Mouse (Mus musculus): ENCODE results near the gene Foxm1. TPM values are rescaled to one million over a fixed set of nuclear protein-coding genes. Genes with fewer than 3 reads are reported as not detected.
"Not testable (repeated sequence)": the region's sequence is repeated elsewhere in the genome, so short reads cannot be mapped to it uniquely, and the experiment has no call there.

Foxm1 gene
- polyA plus RNA-seq, 1 experiment from 2014 or later = 67.5 TPM

DNA sequence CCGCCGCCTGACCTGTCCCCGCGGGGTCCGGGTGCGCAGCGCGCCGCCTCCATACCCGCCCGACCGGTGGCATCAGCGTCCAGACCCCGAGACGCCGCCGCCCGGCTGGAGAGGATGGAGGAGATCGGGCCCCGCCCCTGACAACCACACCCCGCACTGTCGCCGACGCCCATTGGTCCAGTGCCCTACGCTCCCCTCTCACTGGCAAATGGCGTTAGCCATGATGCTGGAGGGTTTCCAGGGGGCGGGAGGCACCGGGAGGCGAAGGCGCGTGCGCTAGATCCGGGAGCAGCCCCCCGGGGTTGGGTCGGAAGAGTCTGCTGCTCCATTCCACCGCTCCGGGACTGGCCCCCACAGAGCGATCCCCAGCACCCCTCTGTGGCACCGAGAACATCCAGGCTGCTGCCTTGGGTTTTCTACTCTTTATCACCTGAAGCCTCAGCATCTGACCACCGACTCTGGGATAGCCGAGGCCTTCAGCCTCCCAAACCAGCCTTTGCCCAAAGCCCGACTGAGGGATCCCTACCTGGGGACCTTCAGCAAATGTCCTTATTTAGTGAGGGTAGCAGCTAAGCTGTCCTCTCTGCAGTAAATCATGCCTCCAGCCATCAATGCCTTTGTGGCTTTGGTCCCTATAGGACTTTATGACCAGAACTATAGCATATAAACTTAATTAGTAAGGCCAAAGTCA lies 6.9 kb upstream of the Foxm1 start, which contains the start of gene Tulp3:
Gene Tulp3, minus strand, starts transcription at position 126 of the 691 bp plus-strand sequence.
- Histone ChIP-seq H3K4me3 (peak within 1 kb of the TSS; percentile 80), H3K4me1 (peaks cover 27% of the 10 kb centered on the region), H3K27me3 (ENCODE audit: low read depth, poor library complexity, severe bottlenecking) (no peaks in the 10 kb centered on the region), H3K36me3 (peaks cover 50% of the 10 kb centered on the region), H3K9me3 (replicated peaks) (no peaks in the 10 kb centered on the region), H3K27ac (peak within 1 kb of the TSS; percentile 87)
- DNase-seq (ENCODE audit: low spot score) = peak; percentile 100
- WGBS = under 1% methylated on average over 40 of the region's 42 CpGs

DNA sequence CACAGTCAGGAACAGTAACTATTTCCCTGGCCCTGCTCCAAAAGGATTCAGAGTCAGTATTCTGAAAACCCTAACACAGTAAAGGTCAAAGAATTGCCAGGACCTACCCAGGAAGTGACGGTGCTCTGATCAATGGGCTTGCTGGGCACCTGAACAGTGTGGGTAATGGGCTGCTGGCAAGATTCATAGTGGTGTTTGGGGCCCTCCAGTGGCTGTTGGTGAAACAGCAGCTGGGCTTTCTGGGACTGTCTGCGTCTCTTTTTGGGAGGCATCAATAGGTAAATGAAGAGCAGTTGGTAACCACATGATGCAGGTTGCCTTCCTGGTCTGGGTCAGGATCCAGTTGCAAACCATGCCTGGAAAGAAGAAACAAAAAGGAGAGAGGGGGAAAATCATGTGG lies 3.8 kb upstream of the Foxm1 start:
- no peaks in the 10 kb centered on the region for H3K27me3 ChIP-seq (ENCODE audit: low read depth, poor library complexity, severe bottlenecking)
- WGBS = 38% methylated on average over 2 of the region's 2 CpGs
- no peak overlapping the region for H3K4me3 ChIP-seq
- no peaks in the 10 kb centered on the region for H3K9me3 ChIP-seq (replicated peaks)
- DNase-seq (ENCODE audit: low spot score) = peak; percentile 69
- no peak overlapping the region for H3K27ac ChIP-seq
- H3K4me1 ChIP-seq = peaks cover 40% of the 10 kb centered on the region
- H3K36me3 ChIP-seq = peaks cover 38% of the 10 kb centered on the region

DNA sequence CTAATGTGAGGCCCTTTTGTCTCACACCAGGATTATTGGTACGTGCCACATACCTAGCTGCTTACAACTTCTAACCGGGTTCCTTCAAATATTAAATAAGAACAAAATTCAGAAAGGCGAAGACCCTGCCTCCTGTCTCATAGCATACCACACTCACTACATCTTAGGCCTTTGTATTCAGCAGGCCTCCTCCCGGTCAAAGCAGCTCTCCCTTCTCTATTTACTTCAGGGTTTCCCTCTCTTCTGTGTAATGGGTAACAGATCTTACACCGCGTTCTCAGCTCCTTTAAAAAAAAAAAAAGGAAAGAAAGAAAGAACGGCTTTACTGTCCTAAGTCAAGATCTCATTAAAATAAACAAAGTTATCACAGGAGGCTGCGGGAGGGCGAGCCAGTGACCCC lies 866 bp upstream of the Foxm1 start:
- DNase-seq (ENCODE audit: low spot score) = no peak
- H3K9me3 ChIP-seq (replicated peaks) = no peaks in the 10 kb centered on the region
- no peaks in the 10 kb centered on the region for H3K27me3 ChIP-seq (ENCODE audit: low read depth, poor library complexity, severe bottlenecking)
- peak overlapping the region; percentile 97 for H3K27ac ChIP-seq
- WGBS = 23% methylated on average over 9 of the region's 9 CpGs
- peaks cover 35% of the 10 kb centered on the region for H3K4me1 ChIP-seq
- peaks cover 60% of the 10 kb centered on the region for H3K36me3 ChIP-seq
- peak overlapping the region; percentile 98 for H3K4me3 ChIP-seq

DNA sequence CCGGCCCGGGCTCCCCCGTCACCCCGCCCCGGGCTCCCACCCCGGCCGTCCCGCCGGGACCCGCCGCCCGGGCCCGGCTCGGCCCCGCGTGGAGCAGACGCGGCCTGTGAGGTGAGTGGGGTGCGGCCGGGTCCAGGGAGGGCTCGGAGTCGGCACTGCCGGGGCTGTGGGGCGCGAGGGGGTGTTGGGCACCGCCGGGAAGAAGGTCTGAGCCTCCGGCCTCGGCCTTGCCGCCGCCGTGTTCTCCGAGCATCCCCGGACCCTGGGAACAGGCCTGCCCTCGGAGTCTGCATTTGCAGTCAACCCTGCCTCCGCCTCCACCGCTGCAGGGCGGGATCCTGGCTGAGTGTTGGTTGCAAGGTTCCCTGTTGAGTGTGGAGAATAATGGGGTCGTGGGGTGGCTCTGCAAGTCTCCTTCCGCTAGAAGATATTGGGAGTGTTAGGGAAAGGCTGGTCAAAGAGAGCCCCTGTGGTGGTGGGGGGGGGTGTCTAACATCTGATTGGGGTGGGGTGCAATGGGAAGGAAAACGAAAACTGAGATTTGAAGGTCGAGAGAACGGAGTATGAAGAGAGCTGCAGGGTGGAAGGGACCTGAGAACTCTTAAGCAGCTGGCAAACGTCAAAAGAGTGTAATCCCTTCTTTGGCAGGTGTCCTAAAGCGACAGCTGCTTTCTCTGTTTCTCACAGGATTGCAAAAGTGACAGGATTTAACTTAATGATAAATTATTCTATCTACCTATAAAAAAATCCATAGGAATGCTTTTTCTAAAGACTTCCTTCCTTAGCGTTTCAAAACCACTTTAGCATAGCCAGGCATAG lies 449 bp downstream of the Foxm1 start:
- Histone ChIP-seq H3K4me3 (peak overlapping the region; percentile 98), H3K36me3 (peaks cover 60% of the 10 kb centered on the region), H3K27ac (peak overlapping the region; percentile 97), H3K9me3 (replicated peaks) (no peaks in the 10 kb centered on the region), H3K27me3 (ENCODE audit: low read depth, poor library complexity, severe bottlenecking) (no peaks in the 10 kb centered on the region), H3K4me1 (peaks cover 35% of the 10 kb centered on the region)
- no peak for DNase-seq (ENCODE audit: low spot score)
- under 1% methylated on average over 41 of the region's 46 CpGs for WGBS

DNA sequence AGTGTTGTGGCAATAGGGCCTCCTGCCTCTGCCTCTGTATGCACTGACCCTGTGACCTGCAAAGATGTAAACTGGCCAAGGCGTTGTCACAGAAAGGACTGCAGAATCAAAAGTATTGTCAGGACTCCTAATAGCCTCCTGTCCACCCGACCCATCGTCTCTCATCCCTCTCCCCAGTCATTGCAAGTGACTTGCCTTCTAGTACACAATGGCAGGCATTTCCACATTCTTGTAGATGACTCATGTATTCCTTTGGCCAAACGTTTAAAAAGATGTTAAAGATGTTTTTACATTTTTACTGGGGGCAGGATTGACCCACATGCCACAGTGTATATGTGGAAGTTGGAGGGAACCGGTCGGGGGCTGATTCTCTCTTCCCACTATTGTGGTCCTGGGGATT lies 2.0 kb downstream of the Foxm1 start:
- Histone ChIP-seq H3K36me3 (peaks cover 65% of the 10 kb centered on the region), H3K4me3 (0 out of 2 replicates have a peak overlapping the region, but pooled peaks have one; percentile 8), H3K9me3 (replicated peaks) (no peaks in the 10 kb centered on the region), H3K27ac (no peak overlapping the region), H3K27me3 (ENCODE audit: low read depth, poor library complexity, severe bottlenecking) (no peaks in the 10 kb centered on the region), H3K4me1 (peaks cover 33% of the 10 kb centered on the region)
- WGBS = 87% methylated on average over 6 of the region's 6 CpGs
- no peak for DNase-seq (ENCODE audit: low spot score)

DNA sequence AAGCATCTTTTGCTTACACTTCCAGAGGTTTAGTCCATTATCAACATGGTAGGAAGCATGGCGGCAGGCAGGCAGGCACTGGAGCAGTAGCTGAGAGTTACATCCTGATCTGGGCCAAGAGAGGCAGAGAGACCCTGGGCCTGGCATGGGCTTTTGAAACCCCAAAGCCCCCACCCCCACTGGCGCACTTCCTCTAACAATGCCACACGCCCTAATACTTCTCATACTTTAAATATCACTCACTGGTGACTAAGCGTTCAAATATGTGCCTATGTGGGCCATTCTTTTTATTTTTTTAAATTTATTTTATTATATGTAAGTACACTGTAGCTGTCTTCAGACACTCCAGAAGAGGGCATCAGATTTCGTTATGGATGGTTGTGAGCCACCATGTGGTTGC lies 3.7 kb downstream of the Foxm1 start:
- peaks cover 73% of the 10 kb centered on the region for H3K36me3 ChIP-seq
- no peak overlapping the region for H3K4me3 ChIP-seq
- H3K4me1 ChIP-seq = peaks cover 21% of the 10 kb centered on the region
- no peak for DNase-seq (ENCODE audit: low spot score)
- H3K27me3 ChIP-seq (ENCODE audit: low read depth, poor library complexity, severe bottlenecking) = no peaks in the 10 kb centered on the region
- H3K9me3 ChIP-seq (replicated peaks) = no peaks in the 10 kb centered on the region
- H3K27ac ChIP-seq = no peak overlapping the region
- WGBS = 96% methylated on average over 5 of the region's 5 CpGs

DNA sequence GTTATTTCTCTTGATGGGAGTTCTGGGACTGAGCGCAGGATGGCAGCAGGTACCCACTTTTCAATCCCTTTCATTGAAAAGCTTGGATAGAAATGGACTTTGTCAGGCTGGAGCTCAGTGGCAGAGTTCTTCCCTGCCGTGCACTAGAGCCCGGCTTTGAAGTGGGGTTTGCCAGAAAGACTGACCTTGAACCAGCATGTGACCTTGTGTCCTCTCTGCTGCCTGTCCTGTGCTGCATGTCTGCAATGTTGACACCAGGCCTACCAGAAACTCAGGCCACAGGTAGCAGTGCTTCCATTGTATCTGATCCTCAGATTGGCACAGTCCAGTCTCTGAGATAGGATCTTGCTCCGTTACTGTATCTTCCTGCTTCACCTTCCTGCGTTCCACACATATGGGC lies 7.3 kb downstream of the Foxm1 start:
- Histone ChIP-seq H3K9me3 (replicated peaks) (no peaks in the 10 kb centered on the region), H3K27me3 (ENCODE audit: low read depth, poor library complexity, severe bottlenecking) (no peaks in the 10 kb centered on the region), H3K4me1 (0 out of 2 replicates have a peak, but pooled peaks cover under 1% of the 10 kb centered on the region), H3K4me3 (no peak overlapping the region), H3K27ac (no peak overlapping the region), H3K36me3 (peaks cover 100% of the 10 kb centered on the region)
- no peak for DNase-seq (ENCODE audit: low spot score)
- WGBS = 91% methylated on average over 5 of the region's 5 CpGs

DNA sequence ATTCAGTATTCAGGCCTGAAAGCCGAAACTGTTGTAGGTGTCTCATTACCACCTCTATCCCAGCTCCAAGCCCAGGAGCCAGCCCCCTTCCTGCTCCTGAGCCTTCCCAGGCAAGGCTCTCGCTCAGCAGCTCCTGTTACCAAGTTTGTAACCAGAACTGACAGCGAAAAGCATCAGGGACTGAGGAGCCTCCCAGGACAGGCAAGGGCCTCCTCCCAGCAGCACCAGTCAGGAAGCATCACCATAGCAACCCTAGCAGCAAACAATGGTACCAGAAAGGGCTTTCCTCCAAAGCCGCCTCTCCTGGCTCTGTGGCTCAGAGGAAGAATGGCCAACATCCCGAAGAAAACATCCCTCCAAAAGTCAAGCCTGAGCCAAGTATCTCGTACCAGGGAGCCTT lies 12.4 kb downstream of the Foxm1 start, which contains the start of the genes Tex52 and Gm44596:
Gene Tex52, plus strand, starts transcription at position 265 of the 400 bp plus-strand sequence.
Gene Gm44596, plus strand, starts transcription at position 312 of the 400 bp plus-strand sequence.
- no peak for DNase-seq (ENCODE audit: low spot score)
- WGBS = 72% methylated on average over 6 of the region's 6 CpGs
- H3K27ac ChIP-seq = no peak within 1 kb of the TSS

DNA sequence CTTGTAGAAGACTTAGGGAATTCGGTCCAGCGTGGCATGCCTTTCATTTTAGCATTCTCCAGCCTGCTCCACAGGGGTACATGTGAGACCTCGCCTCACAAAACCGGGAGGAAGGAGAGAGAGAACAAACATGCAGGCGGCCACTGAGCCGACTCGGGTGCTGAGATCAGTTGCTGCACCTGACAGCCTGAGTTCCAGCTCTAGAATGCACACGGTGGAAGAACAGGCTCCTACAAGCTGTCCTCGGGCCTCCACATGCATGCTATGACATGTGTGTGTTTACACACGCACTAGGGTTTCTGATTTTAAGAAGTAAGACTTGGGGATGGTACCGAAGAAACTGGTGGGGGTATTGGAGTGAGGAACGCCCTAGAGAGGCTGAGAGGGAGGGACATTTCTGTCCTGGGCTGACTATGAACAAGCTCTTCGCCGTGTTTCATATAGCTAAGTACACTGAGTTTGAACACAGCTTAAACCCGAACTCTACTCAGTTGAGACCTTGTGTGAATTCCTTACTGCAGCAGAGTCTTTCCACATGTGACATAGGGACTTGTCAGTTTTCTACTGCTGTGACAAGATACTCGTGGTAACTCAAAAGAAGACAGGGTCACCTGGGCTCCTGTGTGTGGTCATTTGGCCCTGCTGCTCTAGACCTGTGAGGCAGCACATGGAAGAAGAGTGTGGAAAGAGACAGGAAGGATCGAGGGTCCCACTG lies 13.8 kb downstream of the Foxm1 start:
- Histone ChIP-seq H3K27me3 (ENCODE audit: low read depth, poor library complexity, severe bottlenecking) (no peaks in the 10 kb centered on the region), H3K36me3 (peaks cover 60% of the 10 kb centered on the region), H3K4me3 (no peak overlapping the region), H3K9me3 (replicated peaks) (no peaks in the 10 kb centered on the region), H3K27ac (no peak overlapping the region), H3K4me1 (no peaks in the 10 kb centered on the region)
- no peak for DNase-seq (ENCODE audit: low spot score)
- 91% methylated on average over 17 of the region's 17 CpGs for WGBS

More for the DNA sequence above, 12.4 kb downstream of the Foxm1 start, which contains the start of the genes Tex52 and Gm44596:
- H3K4me3 ChIP-seq = no peak within 1 kb of the TSS
- no peaks in the 10 kb centered on the region for H3K4me1 ChIP-seq
- H3K36me3 ChIP-seq = peaks cover 73% of the 10 kb centered on the region
- no peaks in the 10 kb centered on the region for H3K27me3 ChIP-seq (ENCODE audit: low read depth, poor library complexity, severe bottlenecking)
- no peaks in the 10 kb centered on the region for H3K9me3 ChIP-seq (replicated peaks)

DNA sequence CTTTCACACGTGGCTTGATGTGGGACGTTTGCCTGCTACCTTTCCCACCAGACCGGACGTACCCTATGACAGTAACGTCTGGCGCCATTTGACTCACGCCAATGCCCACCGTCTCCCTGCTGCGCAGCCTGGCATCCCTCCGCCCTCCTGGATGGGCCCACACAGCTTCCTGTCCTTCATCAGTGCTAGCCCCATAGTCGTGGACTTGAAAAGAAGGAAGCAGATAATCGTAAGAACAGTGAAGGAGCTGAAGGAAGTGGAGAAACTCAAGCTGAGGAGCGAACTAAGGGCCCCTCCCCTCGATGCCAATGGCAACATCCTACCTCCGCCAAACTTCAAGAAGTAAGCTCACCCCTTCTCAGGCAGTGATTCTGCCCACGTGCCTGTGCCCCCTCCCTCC lies 16.9 kb downstream of the Foxm1 start:
- H3K4me3 ChIP-seq = no peak overlapping the region
- H3K27me3 ChIP-seq (ENCODE audit: low read depth, poor library complexity, severe bottlenecking) = no peaks in the 10 kb centered on the region
- no peak overlapping the region for H3K27ac ChIP-seq
- H3K4me1 ChIP-seq = no peaks in the 10 kb centered on the region
- DNase-seq (ENCODE audit: low spot score) = no peak
- 87% methylated on average over 16 of the region's 16 CpGs for WGBS
- no peaks in the 10 kb centered on the region for H3K9me3 ChIP-seq (replicated peaks)
- peaks cover 29% of the 10 kb centered on the region for H3K36me3 ChIP-seq

DNA sequence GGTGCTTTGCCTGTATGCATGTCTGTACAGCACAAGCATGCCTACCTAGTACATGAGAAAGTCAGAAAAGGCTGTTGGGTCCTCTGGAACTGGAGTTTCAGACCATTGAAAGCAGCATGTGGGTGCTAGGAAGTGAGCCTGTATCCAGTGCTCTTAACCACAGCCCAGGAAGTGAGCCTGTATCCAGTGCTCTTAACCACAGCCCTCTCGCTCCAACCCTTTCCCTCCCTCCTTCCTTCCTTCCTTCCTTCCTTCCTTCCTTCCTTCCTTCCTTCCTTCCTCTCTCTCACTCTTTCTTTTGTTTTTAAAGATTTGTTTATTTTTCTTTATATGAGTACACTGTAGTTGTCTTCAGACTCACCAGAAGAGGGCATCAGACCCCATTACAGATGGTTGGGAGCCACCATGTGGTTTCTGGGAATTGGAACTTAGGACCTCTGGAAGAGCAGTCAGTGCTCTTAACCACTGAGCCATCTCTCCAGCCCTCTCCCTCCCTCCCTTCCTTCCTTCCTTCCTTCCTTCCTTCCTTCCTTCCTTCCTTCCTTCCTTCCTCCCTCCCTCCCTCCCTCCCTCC lies 17.9 kb downstream of the Foxm1 start:
- not testable (repeated sequence) for H3K27ac ChIP-seq; DNase-seq (ENCODE audit: low spot score); H3K4me3 ChIP-seq; H3K4me1 ChIP-seq; H3K9me3 ChIP-seq (replicated peaks); H3K27me3 ChIP-seq (ENCODE audit: low read depth, poor library complexity, severe bottlenecking)
- WGBS = 80% methylated on average over 1 of the region's 1 CpGs
- peaks cover 20% of the 10 kb centered on the region for H3K36me3 ChIP-seq

DNA sequence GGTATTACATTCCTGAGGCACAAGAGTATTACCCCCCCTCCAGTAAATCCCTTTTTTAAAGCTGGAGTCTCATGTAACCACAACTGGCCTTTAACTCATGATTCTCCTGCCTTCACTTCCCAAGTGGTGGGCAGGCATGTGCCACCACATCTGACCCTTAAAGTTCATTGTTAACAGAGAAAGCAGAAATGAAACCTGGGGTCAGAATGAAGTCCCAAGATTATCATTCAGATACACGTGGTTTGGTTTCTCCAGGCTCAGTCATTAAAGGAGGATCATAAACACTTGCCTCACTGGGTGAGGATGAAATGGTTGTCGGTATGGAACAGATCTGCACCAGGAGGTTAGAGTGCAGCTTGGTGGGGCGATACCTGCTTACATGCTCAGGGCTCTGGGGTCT lies 18.5 kb downstream of the Foxm1 start:
- Histone ChIP-seq H3K9me3 (replicated peaks) (no peaks in the 10 kb centered on the region), H3K4me1 (no peaks in the 10 kb centered on the region), H3K27ac (no peak overlapping the region), H3K27me3 (ENCODE audit: low read depth, poor library complexity, severe bottlenecking) (no peaks in the 10 kb centered on the region), H3K4me3 (no peak overlapping the region), H3K36me3 (peaks cover 14% of the 10 kb centered on the region)
- 74% methylated on average over 3 of the region's 3 CpGs for WGBS
- no peak for DNase-seq (ENCODE audit: low spot score)
